Mouse (Mus musculus) forebrain, embryonic 11.5 days (tissue): ENCODE measurements around the gene Syt6. TPM values are rescaled to one million over a fixed set of nuclear protein-coding genes. Genes with fewer than 3 reads are reported as not detected.

Source experiments
- ATAC-seq: fragments of 200-750 bp; cut with Nextera tagmentation; replicated peaks from 2 replicates; pipeline ENCODE4 v1.8.0; 2017; ENCODE audit warnings: moderate TSS enrichment; ENCODE audit not compliant: low FRiP score
- DNase-seq: peaks from one replicate; pipeline ENCODE4 v3.0.0-alpha.2; 2017; ENCODE audit warnings: low spot score
- H3K27ac ChIP-seq: fragments of 300-500 bp; sonication (generic); 2 replicates; pipeline ENCODE4 v1.5.1; 2014; ENCODE audit warnings: low read depth, low read length
- H3K27me3 ChIP-seq: fragments of 300-500 bp; sonication (generic); 2 replicates; pipeline ENCODE4 v1.6.1; 2014; ENCODE audit warnings: mild to moderate bottlenecking, low read length, mixed read lengths; ENCODE audit not compliant: control insufficient read depth, insufficient read depth
- H3K36me3 ChIP-seq: fragments of 300-500 bp; sonication (generic); 2 replicates; pipeline ENCODE4 v1.6.1; 2014; ENCODE audit warnings: mild to moderate bottlenecking, low read length, moderate library complexity, mixed read lengths; ENCODE audit not compliant: control insufficient read depth, insufficient read depth
- H3K4me1 ChIP-seq: fragments of 300-500 bp; sonication (generic); replicated peaks from 2 replicates; pipeline ENCODE4 v1.6.1; 2014; ENCODE audit warnings: low read length, mixed read lengths; ENCODE audit not compliant: control insufficient read depth, insufficient read depth
- H3K4me2 ChIP-seq: fragments of 300-500 bp; sonication (generic); 2 replicates; pipeline ENCODE4 v1.6.1; 2014; ENCODE audit warnings: low read depth, mild to moderate bottlenecking, low read length, moderate library complexity, mixed read lengths; ENCODE audit not compliant: severe bottlenecking
- H3K4me3 ChIP-seq: fragments of 300-500 bp; sonication (generic); 2 replicates; pipeline ENCODE4 v1.5.1; 2014; ENCODE audit warnings: low read depth, low read length
- H3K9ac ChIP-seq: fragments of 300-500 bp; sonication (generic); 2 replicates; pipeline ENCODE4 v1.6.1; 2014; ENCODE audit warnings: low read length
- H3K9me3 ChIP-seq: fragments of 300-500 bp; sonication (generic); 2 replicates; pipeline ENCODE4 v1.6.1; 2016; ENCODE audit warnings: low read length, mixed read lengths; ENCODE audit not compliant: control insufficient read depth
- WGBS: fragments of 180-500 bp; shearing (Covaris S2); extraction: QIAGEN DNeasy Blood & Tissue Kit; methylation state at CpG from one replicate; pipeline ENCODE4 v1.1.7; 2014; 5-methylcytosine and 5-hydroxymethylcytosine counted together
- polyA plus RNA-seq: library from polyadenylated mRNA; unstranded; fragments of >200 nt; fragmentation: Nextera tagmentation; extraction: Ambion mirVana; gene quantifications from 2 replicates; pipeline ENCODE4 v1.2.1, GENCODE M21; 2014

Syt6 gene
- polyA plus RNA-seq, result 1.5 and 1.7 TPM in 2 replicates

DNA sequence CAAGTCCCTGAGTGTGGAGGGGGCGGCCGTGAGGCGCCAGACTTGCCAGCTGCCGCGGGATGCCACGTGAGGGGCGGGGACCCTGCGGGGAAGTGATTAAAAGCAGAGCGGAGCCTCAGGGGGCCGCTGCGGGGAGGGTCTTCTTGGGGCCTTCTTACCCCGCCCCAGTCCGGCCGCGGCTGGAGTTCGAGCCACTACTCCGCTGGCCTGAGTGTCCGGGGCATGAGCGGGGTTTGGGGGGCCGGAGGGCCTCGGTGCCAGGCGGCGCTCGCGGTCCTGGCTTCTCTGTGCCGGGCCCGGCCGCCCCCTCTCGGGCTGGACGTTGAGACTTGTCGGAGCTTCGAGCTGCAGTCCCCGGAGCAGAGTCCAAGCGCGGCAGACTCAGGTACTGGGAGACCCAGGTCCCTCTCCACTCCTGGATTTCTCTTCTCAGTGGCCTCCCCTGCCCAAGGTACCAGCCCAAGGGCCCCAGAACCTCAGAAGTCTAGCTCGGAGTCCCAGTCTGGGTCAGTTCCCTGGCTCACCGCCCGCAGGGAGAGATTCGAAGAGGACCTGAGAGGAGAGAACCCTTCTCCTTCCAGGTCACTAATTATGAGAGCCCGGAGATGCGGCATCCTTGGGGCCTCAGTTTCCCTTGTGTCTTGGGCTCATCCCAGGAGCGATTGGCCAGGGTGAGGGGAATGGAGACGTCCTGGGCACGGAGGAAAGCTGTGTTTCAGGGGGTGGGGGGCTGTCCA lies at the start of gene Syt6:
Gene Syt6 (plus strand): TSS at position 76 of the 737 bp plus-strand sequence.
- H3K9ac ChIP-seq, result peak within 1 kb of the TSS; percentile 58
- WGBS, result 2% methylated on average over 44 of the region's 44 CpGs
- no peaks in the 10 kb centered on the region for H3K9me3 ChIP-seq
- peak within 1 kb of the TSS; percentile 96 for H3K4me2 ChIP-seq
- H3K36me3 ChIP-seq, result no peaks in the 10 kb centered on the region
- DNase-seq (peak; percentile 62), ATAC-seq (peak; percentile 19; the same call in 1 of the 2 replicates)
- H3K4me1 ChIP-seq, result peaks cover 23% of the 10 kb centered on the region
- H3K27me3 ChIP-seq, result peaks cover 68% of the 10 kb centered on the region
- no peak within 1 kb of the TSS for H3K27ac ChIP-seq
- peak within 1 kb of the TSS; percentile 51 for H3K4me3 ChIP-seq

DNA sequence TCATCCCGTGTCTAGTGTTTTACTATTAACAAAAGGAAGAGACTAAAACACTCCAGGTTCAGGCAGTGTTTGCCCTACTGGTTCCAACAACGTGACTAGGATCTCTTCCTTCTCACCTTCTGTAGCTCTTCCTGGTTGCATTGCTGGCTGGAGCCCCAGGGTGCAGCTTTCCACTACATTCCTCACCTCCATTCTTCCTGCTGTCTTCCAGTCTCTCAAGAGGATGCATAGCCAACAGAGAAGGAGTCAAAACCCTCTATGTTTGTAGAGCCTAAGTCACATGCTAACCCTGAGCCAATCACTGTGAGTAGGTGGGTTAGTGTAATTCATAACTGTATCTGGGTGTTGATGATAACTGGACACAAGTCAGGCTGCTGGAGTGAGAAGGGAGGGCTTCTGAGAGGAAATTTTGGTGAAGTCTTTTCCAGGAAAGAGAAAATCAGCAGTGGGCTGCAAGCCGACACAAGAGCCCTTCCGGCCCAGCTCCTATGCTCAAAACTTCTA lies 48.8 kb upstream of the Syt6 start:
- ATAC-seq (no peak), DNase-seq (no peak)
- Histone ChIP-seq H3K9me3 (no peaks in the 10 kb centered on the region), H3K27me3 (no peaks in the 10 kb centered on the region), H3K4me1 (no peaks in the 10 kb centered on the region), H3K36me3 (no peaks in the 10 kb centered on the region), H3K9ac (no peak overlapping the region), H3K4me3 (no peak overlapping the region), H3K27ac (no peak overlapping the region), H3K4me2 (no peak overlapping the region)
- WGBS, result 81% methylated on average over 4 of the region's 4 CpGs

DNA sequence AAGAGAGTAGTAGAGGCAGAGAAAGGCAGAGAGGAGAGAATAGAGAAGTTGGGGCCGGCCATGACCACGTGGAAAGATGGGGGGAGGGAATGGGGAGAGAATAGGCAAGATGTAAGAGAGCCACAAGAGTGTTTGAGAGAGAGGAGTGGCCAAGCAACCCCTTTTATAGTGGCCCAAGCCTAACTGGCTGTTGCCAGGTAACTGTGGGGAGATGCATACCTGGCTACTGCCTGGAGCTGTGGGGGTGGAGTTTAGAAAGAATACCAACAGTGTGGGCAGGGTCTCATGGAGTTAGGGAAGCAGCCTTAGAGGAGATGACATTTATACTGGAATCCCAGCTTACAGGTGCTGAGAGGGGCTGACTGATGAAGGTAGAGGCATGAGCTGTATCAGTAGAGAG lies 48.2 kb upstream of the Syt6 start:
- ATAC-seq (no peak), DNase-seq (no peak)
- Histone ChIP-seq H3K4me1 (no peaks in the 10 kb centered on the region), H3K9ac (no peak overlapping the region), H3K36me3 (no peaks in the 10 kb centered on the region), H3K4me2 (no peak overlapping the region), H3K9me3 (no peaks in the 10 kb centered on the region), H3K4me3 (no peak overlapping the region), H3K27ac (no peak overlapping the region), H3K27me3 (no peaks in the 10 kb centered on the region)
- 23% methylated on average over 2 of the region's 2 CpGs for WGBS

DNA sequence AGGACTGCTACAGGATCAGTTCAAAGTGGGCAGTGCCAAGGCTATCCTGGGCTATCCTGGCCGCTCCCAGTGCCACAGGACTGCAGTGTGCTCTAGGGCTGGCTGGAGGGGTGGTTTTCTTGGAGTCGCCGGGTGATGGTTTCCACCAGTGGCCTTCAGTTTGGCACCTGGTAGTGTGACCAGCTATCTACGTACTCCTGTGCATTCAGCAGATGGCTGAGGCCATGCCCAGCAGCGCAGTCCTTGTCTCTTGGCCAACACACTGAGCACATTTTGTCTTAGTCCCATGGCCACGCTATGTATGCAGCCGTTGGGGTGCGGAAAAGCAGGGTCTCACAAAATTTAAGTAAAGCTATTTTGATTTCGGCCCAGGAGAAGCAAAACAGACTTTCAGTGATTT lies 41.0 kb upstream of the Syt6 start:
- no peak overlapping the region for H3K4me3 ChIP-seq
- no peak for DNase-seq
- no peak for ATAC-seq
- H3K36me3 ChIP-seq, result no peaks in the 10 kb centered on the region
- H3K27ac ChIP-seq, result no peak overlapping the region
- H3K9me3 ChIP-seq, result no peaks in the 10 kb centered on the region
- no peak overlapping the region for H3K4me2 ChIP-seq
- 93% methylated on average over 9 of the region's 9 CpGs for WGBS
- no peaks in the 10 kb centered on the region for H3K4me1 ChIP-seq
- no peaks in the 10 kb centered on the region; the same call in 1 of the 2 replicates for H3K27me3 ChIP-seq
- H3K9ac ChIP-seq, result no peak overlapping the region

DNA sequence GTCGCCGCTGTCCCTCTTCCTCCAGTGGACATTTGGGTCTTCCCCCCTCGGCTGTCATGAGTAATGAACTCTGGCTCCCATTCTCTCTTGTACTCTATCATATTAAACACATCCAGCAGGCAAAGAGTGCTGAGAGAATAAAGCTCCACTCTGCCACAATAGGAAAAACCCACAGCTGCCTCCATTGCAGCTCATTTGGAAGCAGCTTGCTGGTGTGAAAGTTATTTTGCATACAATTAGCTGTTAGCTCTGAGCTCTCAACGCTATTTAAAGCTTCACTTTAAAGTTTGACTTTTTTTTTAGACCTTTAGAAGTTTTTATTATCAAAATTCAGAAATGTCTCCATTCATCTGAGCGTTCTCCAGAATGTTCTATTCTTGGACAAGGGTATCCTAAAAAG lies 39.8 kb upstream of the Syt6 start:
- H3K36me3 ChIP-seq, result no peaks in the 10 kb centered on the region
- no peak for ATAC-seq
- no peak overlapping the region for H3K27ac ChIP-seq
- H3K4me1 ChIP-seq, result no peaks in the 10 kb centered on the region
- DNase-seq, result no peak
- no peaks in the 10 kb centered on the region; the same call in 1 of the 2 replicates for H3K27me3 ChIP-seq
- no peak overlapping the region for H3K4me3 ChIP-seq
- H3K9ac ChIP-seq, result no peak overlapping the region
- H3K9me3 ChIP-seq, result no peaks in the 10 kb centered on the region
- no peak overlapping the region for H3K4me2 ChIP-seq
- WGBS, result 59% methylated on average over 5 of the region's 5 CpGs

DNA sequence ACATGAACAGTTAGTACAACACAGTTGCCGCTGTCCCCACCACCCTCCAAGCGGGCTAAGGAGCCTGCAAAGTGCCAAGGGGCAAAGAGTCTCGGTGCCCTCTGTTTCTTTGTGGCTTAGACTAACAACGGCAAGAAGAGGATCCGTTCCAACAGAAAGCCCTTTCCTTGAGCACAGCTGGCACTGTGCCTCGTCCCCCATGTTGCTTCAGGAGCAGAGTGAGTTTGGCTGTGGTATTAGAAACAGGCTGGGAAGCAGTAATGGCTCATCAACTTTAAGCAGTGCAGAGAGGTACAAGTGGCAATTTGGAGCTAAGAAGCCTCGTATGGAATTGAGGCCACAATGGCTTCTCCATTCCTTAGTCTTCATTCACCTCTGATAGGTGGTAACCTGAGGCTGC lies 35.9 kb upstream of the Syt6 start:
- Histone ChIP-seq H3K9ac (no peak overlapping the region), H3K27ac (no peak overlapping the region), H3K4me1 (no peaks in the 10 kb centered on the region), H3K4me3 (no peak overlapping the region), H3K27me3 (no peaks in the 10 kb centered on the region; the same call in 1 of the 2 replicates), H3K9me3 (no peaks in the 10 kb centered on the region), H3K36me3 (no peaks in the 10 kb centered on the region), H3K4me2 (no peak overlapping the region)
- ATAC-seq (no peak), DNase-seq (no peak)
- 80% methylated on average over 7 of the region's 7 CpGs for WGBS

DNA sequence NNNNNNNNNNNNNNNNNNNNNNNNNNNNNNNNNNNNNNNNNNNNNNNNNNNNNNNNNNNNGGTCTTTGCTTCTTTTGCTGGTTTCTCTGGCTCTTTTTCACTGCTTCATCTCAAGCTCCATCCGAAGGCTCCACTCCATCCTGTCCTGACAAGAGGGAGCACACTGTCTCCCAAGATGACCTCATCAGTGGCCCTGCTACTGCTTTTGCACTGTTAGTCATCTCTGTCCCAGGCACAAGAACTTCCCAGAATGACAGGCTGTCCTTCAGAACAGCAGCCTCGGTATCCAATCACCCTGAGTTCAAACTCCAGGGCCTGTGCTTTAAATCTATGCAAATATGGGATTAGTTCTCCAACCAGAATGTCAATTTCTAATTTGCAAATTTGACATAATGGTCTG lies 28.9 kb upstream of the Syt6 start:
- Histone ChIP-seq H3K36me3 (no peaks in the 10 kb centered on the region), H3K27me3 (no peaks in the 10 kb centered on the region), H3K4me2 (no peak overlapping the region), H3K9ac (no peak overlapping the region), H3K4me3 (no peak overlapping the region), H3K27ac (no peak overlapping the region), H3K4me1 (no peaks in the 10 kb centered on the region), H3K9me3 (no peaks in the 10 kb centered on the region)
- no peak for ATAC-seq
- 67% methylated on average over 2 of the region's 2 CpGs for WGBS
- no peak for DNase-seq

DNA sequence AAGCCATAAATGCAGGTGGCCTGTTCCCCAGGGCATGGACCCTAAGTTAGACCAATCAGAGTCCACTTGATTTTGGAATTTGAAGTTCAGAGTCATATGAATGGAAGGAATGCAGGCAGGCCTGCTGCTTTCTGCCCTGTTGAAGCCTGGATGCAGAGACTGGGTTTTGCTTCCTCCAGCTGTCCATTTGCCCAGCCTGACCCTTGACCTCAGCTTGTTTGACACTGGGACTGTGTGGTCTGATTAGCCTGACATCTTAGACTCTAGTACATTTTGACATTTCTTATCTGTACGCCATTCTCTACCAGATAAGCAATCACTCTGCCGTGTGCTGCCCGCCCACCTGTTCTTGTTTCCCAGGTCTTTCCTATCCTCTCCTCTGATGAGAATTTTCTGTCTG lies 28.4 kb upstream of the Syt6 start:
- no peak overlapping the region for H3K4me3 ChIP-seq
- DNase-seq, result no peak

DNA sequence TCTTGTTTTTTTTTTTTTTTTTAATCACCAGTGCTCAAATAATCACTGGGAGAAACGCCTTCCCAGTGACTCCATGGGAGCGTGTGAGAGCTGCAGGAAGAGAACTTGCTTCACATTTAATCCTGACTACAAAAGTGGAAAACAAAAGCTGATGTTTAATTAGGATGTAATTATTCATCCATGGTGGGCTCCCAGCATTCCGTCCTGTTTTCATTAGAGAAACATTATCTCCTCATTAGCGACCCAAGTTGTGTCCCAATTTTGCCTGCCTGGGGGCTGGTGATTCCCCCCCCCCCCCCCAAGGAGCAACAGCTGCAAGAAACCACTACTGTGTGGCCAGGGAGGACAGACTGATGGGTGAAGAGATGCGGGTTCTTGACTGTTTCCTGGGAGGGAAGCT lies 24.8 kb upstream of the Syt6 start:
- WGBS, result 30% methylated on average over 5 of the region's 5 CpGs
- Histone ChIP-seq H3K4me2 (no peak overlapping the region), H3K9me3 (no peaks in the 10 kb centered on the region), H3K9ac (no peak overlapping the region), H3K27ac (no peak overlapping the region), H3K27me3 (no peaks in the 10 kb centered on the region), H3K4me1 (no peaks in the 10 kb centered on the region), H3K4me3 (no peak overlapping the region), H3K36me3 (no peaks in the 10 kb centered on the region)
- DNase-seq (no peak), ATAC-seq (no peak)

More for the DNA sequence above, 28.4 kb upstream of the Syt6 start:
- Histone ChIP-seq H3K27ac (no peak overlapping the region), H3K9me3 (no peaks in the 10 kb centered on the region), H3K9ac (no peak overlapping the region), H3K36me3 (no peaks in the 10 kb centered on the region), H3K27me3 (no peaks in the 10 kb centered on the region), H3K4me2 (no peak overlapping the region), H3K4me1 (no peaks in the 10 kb centered on the region)
- 86% methylated on average over 3 of the region's 3 CpGs for WGBS
- ATAC-seq, result no peak
